Mouse (Mus musculus) left cerebral cortex, postnatal 36 days (tissue): ENCODE measurements around the gene Bcar1. TPM values are rescaled to one million over a fixed set of nuclear protein-coding genes. Genes with fewer than 3 reads are reported as not detected.

ENCODE experiments used
- microRNA-seq: library from miRNA; unstranded; fragments of <30 nt; microRNA quantifications from one replicate; pipeline ENCODE4 v1.2.0, GENCODE M21; 2022
- total RNA-seq, 2 experiments: library from RNA; stranded (reverse); gene quantifications; 2 replicates each; pipeline ENCODE4 v1.2.3; 2021

The Bcar1 gene
- total RNA-seq, 2 experiments from 2014 or later = 51.8 to 53.9 TPM

Small RNA genes lying within 50 kb of the gene (microRNA-seq; reads per million reads assigned to microRNA genes)
- gene Mir7076 = not detected

Other genes with a start within 250 kb of the Bcar1 start
- 10 to 100 TPM; 20.3 to 21.7 TPM for gene Wdr59, start 221.7 kb downstream of the Bcar1 start, total RNA-seq
- gene Znrf1, start 207.7 kb downstream of the Bcar1 start, total RNA-seq = 100 to 1,000 TPM; 154 to 166 TPM
- 1 to 10 TPM; 9.7 TPM for gene Ldhd, start 113.4 kb downstream of the Bcar1 start, total RNA-seq
- 10 to 100 TPM; 22.7 to 24.6 TPM for gene Zfp1, start 100.4 kb downstream of the Bcar1 start, total RNA-seq
- not detected for gene Ctrb1, start 52.8 kb downstream of the Bcar1 start, total RNA-seq
- 10 to 100 TPM; 76.9 to 78.2 TPM for gene Cfdp1, start 110.5 kb upstream of the Bcar1 start, total RNA-seq
- 1 to 10 TPM; 2.9 to 4.4 TPM for gene Tmem170, start 132.9 kb upstream of the Bcar1 start, total RNA-seq
- under 1 TPM; 0.36 to 0.57 TPM for gene Chst5, start 166.6 kb upstream of the Bcar1 start, total RNA-seq
- 10 to 100 TPM; 10.6 to 13.1 TPM for gene Tmem231, start 190.1 kb upstream of the Bcar1 start, total RNA-seq
- 100 to 1,000 TPM; 201 to 216 TPM for gene Gabarapl2, start 196.9 kb upstream of the Bcar1 start, total RNA-seq
- 1 to 10 TPM; 4.0 to 8.0 TPM for gene Adat1, start 248.5 kb upstream of the Bcar1 start, total RNA-seq